Mouse (Mus musculus) ES-E14 (cell line): ENCODE measurements around the gene Jade2. TPM values are rescaled to one million over a fixed set of nuclear protein-coding genes. Genes with fewer than 3 reads are reported as not detected.

Experiments
- DNase-seq: peaks from one replicate; pipeline ENCODE4 v3.0.0-alpha.2; 2013; ENCODE audit warnings: low read depth, low spot score
- H3K27ac ChIP-seq: 2 replicates; pipeline ENCODE4 v1.5.1; 2012; ENCODE audit warnings: low read depth, mild to moderate bottlenecking, low read length, moderate library complexity, mixed read lengths; ENCODE audit not compliant: poor library complexity, insufficient read depth, severe bottlenecking
- H3K36me3 ChIP-seq: 2 replicates; pipeline ENCODE4 v1.6.1; 2012; ENCODE audit warnings: mild to moderate bottlenecking, low read length, moderate library complexity, mixed read lengths; ENCODE audit not compliant: control insufficient read depth, poor library complexity, insufficient read depth, severe bottlenecking
- H3K4me1 ChIP-seq, 2 experiments: fragments of 150-350 bp in 1 of 2; sonication (generic) in 1 of 2; 2 replicates each; pipeline ENCODE4 v1.6.1; 2012; ENCODE audit warnings: low read length in 2 of 2, mild to moderate bottlenecking in 1 of 2, mixed read lengths in 1 of 2; ENCODE audit not compliant: control insufficient read depth in 2 of 2, insufficient read depth in 2 of 2, poor library complexity in 1 of 2
- H3K4me3 ChIP-seq, 2 experiments: fragments of 150-350 bp in 1 of 2; sonication (generic) in 1 of 2; 2 replicates each; pipeline ENCODE4 v1.5.1; 2012; ENCODE audit warnings: low read length in 2 of 2, low read depth in 1 of 2, mild to moderate bottlenecking in 1 of 2, mixed read lengths in 1 of 2; ENCODE audit not compliant: insufficient read depth in 1 of 2, poor library complexity in 1 of 2, severe bottlenecking in 1 of 2
- H3K9ac ChIP-seq: 2 replicates; pipeline ENCODE4 v1.6.1; 2012; ENCODE audit warnings: low read depth, mild to moderate bottlenecking, low read length, mixed read lengths; ENCODE audit not compliant: poor library complexity, insufficient read depth, severe bottlenecking
- H3K9me3 ChIP-seq: fragments of 150-350 bp; sonication (generic); 2 replicates; pipeline ENCODE4 v1.6.1; 2012; ENCODE audit warnings: low read depth, mild to moderate bottlenecking, low read length; ENCODE audit not compliant: control insufficient read depth, insufficient read depth
- CHD2 ChIP-seq: IDR thresholded peaks from 2 replicates; pipeline ENCODE4 v1.6.1; 2014; ENCODE audit warnings: mild to moderate bottlenecking, low read depth, low read length, inconsistent platforms
- HCFC1 ChIP-seq: IDR thresholded peaks from 2 replicates; pipeline ENCODE4 v1.6.1; 2012; ENCODE audit warnings: low read length, inconsistent platforms, borderline replicate concordance; ENCODE audit not compliant: insufficient read depth
- MAFK ChIP-seq: IDR thresholded peaks from 2 replicates; pipeline ENCODE4 v1.6.1; 2014; ENCODE audit warnings: mild to moderate bottlenecking, low read depth, low read length, inconsistent platforms; ENCODE audit not compliant: insufficient read depth
- ZC3H11A ChIP-seq: IDR thresholded peaks from 2 replicates; pipeline ENCODE4 v1.6.1; 2012; ENCODE audit warnings: low read depth, mild to moderate bottlenecking, inconsistent platforms, low read length, borderline replicate concordance
- ZNF384 ChIP-seq: IDR thresholded peaks from 2 replicates; pipeline ENCODE4 v1.6.1; 2012; ENCODE audit warnings: low read depth, low read length, inconsistent platforms
- in situ Hi-C, 2 experiments: fragments of 600-800 bp; cut with MboI; formaldehyde crosslinking; loops; one replicate each; pipeline ENCODE4 v1.15.1; 2025; ENCODE audit warnings: low sequenced_read_pairs in 2 of 2, inconsistent platforms in 1 of 2; ENCODE audit not compliant: unreplicated experiment in 2 of 2
- total RNA-seq: library from RNA; depleted of rRNA; stranded (reverse); fragments of 300-350 nt; gene quantifications from 2 replicates; pipeline ENCODE4 v1.2.3, GENCODE M21; 2012

Jade2 gene
- total RNA-seq, 1 experiment = 11.8 TPM

DNA sequence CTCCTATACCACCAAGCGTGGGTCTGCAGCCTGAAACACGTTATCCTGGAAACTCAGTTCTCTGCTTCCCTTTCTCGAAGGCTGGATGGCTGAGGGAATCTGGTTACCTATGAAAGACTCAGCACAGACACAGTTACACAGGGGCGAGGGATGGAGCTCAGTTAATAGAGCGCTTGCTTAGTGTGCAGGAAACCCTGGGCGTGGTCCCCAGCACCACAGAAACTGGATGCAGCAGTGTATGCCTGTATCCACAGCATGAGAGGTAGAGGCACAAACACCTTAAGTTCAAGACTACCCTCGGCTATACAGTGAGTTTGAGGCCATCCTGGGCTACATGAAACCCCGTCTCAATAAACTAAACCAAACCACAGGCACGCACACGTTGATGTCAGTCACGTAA lies 17.5 kb downstream of the Jade2 start:
- H3K9ac ChIP-seq = no peak overlapping the region
- no peak overlapping the region for H3K27ac ChIP-seq
- H3K9me3 ChIP-seq = no peaks in the 10 kb centered on the region
- TF ChIP-seq HCFC1 = no peak
- TF ChIP-seq ZNF384 = no peak
- no peak for TF ChIP-seq CHD2
- no peak for TF ChIP-seq ZC3H11A
- TF ChIP-seq MAFK = no peak
- in situ Hi-C loops = no loop called here
- H3K4me3 ChIP-seq = no peak overlapping the region
- peaks cover 0 to 9% of the 10 kb centered on the region in 2 experiments; a peak in 2 of 4 replicates for H3K4me1 ChIP-seq
- DNase-seq = no peak
- H3K36me3 ChIP-seq = peaks cover 29% of the 10 kb centered on the region; the same call in 1 of the 2 replicates

DNA sequence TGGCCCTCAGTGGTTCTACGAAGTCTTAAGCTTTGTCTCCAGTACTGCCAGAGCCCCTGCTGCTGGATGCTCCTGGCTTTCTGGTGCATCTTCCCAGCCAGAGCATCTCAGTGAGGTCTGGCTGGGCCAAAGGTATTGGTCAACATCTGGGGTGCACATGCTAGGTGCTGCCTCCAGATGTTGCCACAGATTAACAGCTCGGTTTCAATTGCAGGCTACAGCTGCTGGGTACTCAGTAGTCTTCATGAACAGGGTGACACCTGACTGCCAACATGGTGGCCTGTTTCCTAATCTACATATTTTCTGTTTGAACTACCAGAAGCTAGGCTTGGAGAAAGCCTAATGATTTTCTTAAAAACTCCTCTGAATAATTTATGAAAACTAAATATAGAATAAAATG lies 18.3 kb downstream of the Jade2 start:
- Histone ChIP-seq H3K36me3 (peaks cover 36% of the 10 kb centered on the region; the same call in 1 of the 2 replicates), H3K9ac (no peak overlapping the region), H3K27ac (no peak overlapping the region), H3K4me1 (peaks cover 0 to 4% of the 10 kb centered on the region in 2 experiments; a peak in 2 of 4 replicates), H3K9me3 (no peaks in the 10 kb centered on the region), H3K4me3 (no peak overlapping the region)
- TF ChIP-seq ZC3H11A (no peak), MAFK (no peak), HCFC1 (no peak), CHD2 (no peak), ZNF384 (no peak)
- in situ Hi-C loops = no loop called here
- DNase-seq = no peak

DNA sequence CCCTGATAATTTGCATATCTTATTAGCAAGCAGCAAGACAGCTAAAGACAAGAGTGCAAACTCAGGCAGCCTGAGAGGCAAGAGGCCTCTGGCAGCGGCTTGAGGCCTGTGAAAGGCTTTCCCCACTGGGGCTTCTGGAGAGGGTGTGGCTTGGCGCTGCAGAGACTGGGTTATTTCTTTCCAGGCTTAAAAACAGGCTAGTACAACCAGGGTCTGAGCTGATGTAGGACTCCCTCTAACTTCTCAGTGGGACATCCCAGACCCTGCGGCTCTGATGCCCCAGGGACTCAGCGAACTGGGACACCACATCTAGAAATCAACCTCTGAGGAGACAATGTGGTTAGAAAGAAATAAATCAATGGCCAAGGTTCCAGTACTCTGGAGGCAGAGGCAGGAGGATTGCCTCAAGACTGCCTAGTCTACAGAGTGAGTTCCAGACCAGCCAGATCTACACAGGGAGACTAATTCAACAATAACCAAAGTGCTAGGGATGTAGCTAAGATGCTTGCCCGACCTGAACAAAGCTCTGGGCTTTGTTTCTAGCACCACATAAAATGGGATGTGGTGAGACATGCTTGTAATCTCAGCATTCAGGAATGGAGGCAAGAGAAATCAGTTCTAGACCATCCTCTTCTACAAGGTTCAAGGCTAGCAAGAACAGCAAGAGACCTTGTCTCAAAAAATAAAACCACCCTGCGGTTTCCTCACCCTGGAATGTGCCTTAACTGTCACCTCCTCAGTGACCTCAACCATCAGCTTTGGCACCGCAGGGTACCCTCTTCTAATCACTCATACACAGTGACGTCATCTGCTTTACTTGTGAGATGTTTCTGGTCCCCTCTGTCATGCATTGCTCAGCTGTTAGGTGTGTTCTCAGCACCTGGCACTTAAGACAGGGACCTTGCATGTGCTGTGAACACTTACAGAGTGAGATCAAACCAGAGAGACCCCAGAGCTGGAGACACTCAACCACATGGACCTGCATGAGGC lies 20.0 kb downstream of the Jade2 start:
- TF ChIP-seq MAFK (no peak), ZNF384 (no peak), ZC3H11A (no peak), HCFC1 (no peak), CHD2 (no peak)
- Histone ChIP-seq H3K4me1 (peaks cover 0 to 4% of the 10 kb centered on the region in 2 experiments; a peak in 2 of 4 replicates), H3K4me3 (no peak overlapping the region), H3K36me3 (peaks cover 40% of the 10 kb centered on the region), H3K9me3 (no peaks in the 10 kb centered on the region), H3K9ac (no peak overlapping the region), H3K27ac (no peak overlapping the region)
- no peak for DNase-seq
- in situ Hi-C loops = no loop called here

DNA sequence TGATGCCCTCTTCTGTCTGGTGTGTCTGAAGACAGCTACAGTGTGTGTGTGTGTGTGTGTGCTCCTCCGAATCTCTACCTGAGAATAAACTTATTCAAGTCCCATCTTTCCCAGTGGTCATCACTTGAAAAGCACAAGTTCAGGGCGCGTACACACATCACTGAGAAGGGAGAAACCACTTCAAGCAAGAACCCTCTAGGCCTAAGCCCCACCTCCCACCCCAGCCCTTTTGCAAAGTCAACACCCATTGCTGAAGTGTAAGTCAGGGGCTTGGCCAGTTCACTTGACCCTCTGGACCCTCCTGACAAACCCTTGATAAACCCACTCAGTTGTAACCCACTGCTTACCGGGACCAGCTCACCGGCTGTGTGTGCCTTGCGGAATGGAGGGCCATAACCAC lies 20.9 kb downstream of the Jade2 start:
- TF ChIP-seq CHD2 = no peak
- Histone ChIP-seq H3K4me1 (peaks cover 0 to 2% of the 10 kb centered on the region in 2 experiments; a peak in 1 of 4 replicates), H3K36me3 (peaks cover 42% of the 10 kb centered on the region), H3K9ac (no peak overlapping the region), H3K9me3 (no peaks in the 10 kb centered on the region), H3K27ac (no peak overlapping the region), H3K4me3 (no peak overlapping the region)
- in situ Hi-C loops = no loop called here
- no peak for DNase-seq
